Mouse (Mus musculus) neural tube, embryonic 14.5 days (tissue): ENCODE measurements at regions not wholly inside any gene's neighbourhood (a gene's known extent, or its start where the extent isn't known, plus 50 kb on each side); places are given as distances from the start of the nearest gene placed in this dataset.

ENCODE experiments used
- ATAC-seq: fragments of 200-750 bp; cut with Nextera tagmentation; 2 replicates; pipeline ENCODE4 v1.8.0; 2017; ENCODE audit warnings: low read depth, mild to moderate bottlenecking, moderate TSS enrichment, moderate library complexity
- H3K27ac ChIP-seq: fragments of 300-500 bp; sonication (generic); 2 replicates; pipeline ENCODE4 v1.5.1; 2014; ENCODE audit warnings: low read depth, mild to moderate bottlenecking, control low read depth, low read length, moderate library complexity, mixed read lengths
- H3K27me3 ChIP-seq: fragments of 300-500 bp; sonication (generic); 2 replicates; pipeline ENCODE4 v1.6.1; 2014; ENCODE audit warnings: low read length; ENCODE audit not compliant: control insufficient read depth, insufficient read depth
- H3K36me3 ChIP-seq: fragments of 300-500 bp; sonication (generic); 2 replicates; pipeline ENCODE4 v1.6.1; 2014; ENCODE audit warnings: low read length, mixed read lengths; ENCODE audit not compliant: control insufficient read depth, insufficient read depth
- H3K4me1 ChIP-seq: fragments of 300-500 bp; sonication (generic); 2 replicates; pipeline ENCODE4 v1.6.1; 2014; ENCODE audit warnings: low read length; ENCODE audit not compliant: control insufficient read depth, insufficient read depth
- H3K4me2 ChIP-seq: fragments of 300-500 bp; sonication (generic); 2 replicates; pipeline ENCODE4 v1.6.1; 2014; ENCODE audit warnings: mild to moderate bottlenecking, low read depth, low read length, control low read depth
- H3K4me3 ChIP-seq: fragments of 300-500 bp; sonication (generic); 2 replicates; pipeline ENCODE4 v1.5.1; 2014; ENCODE audit warnings: low read depth, low read length, control low read depth, mixed read lengths
- H3K9ac ChIP-seq: fragments of 300-500 bp; sonication (generic); replicated peaks from 2 replicates; pipeline ENCODE4 v1.6.1; 2014; ENCODE audit warnings: low read depth, mild to moderate bottlenecking, control low read depth, low read length, mixed read lengths
- H3K9me3 ChIP-seq: fragments of 300-500 bp; sonication (generic); 2 replicates; pipeline ENCODE4 v1.6.1; 2016; ENCODE audit warnings: low read length; ENCODE audit not compliant: control insufficient read depth
- WGBS: fragments of 180-500 bp; shearing (Covaris S2); extraction: QIAGEN DNeasy Blood & Tissue Kit; methylation state at CpG from one replicate; pipeline ENCODE4 v1.1.7; 2014; 5-methylcytosine and 5-hydroxymethylcytosine counted together

- Histone ChIP-seq H3K9me3 (no peaks in the 10 kb centered on the region), H3K27ac (no peak overlapping the region), H3K27me3 (no peaks in the 10 kb centered on the region), H3K9ac (no peak overlapping the region), H3K36me3 (no peaks in the 10 kb centered on the region), H3K4me2 (no peak overlapping the region), H3K4me1 (no peaks in the 10 kb centered on the region; the same call in 1 of the 2 replicates), H3K4me3 (no peak overlapping the region)
- 65% methylated on average over 5 of the region's 5 CpGs for WGBS
- no peak for ATAC-seq
Observed at GRCm38 (mm10) chr8:26273792-26274191, 154.5 kb downstream of the Gm45692 start.

GRCm38 (mm10) chr8:26274481-26274880 is 155.1 kb downstream of the Gm45692 start:
- no peak for ATAC-seq
- H3K9ac ChIP-seq: no peak overlapping the region
- H3K4me1 ChIP-seq: no peaks in the 10 kb centered on the region
- H3K9me3 ChIP-seq: no peaks in the 10 kb centered on the region
- H3K36me3 ChIP-seq: no peaks in the 10 kb centered on the region
- 94% methylated on average over 6 of the region's 6 CpGs for WGBS
- H3K27ac ChIP-seq: no peak overlapping the region
- H3K27me3 ChIP-seq: no peaks in the 10 kb centered on the region
- no peak overlapping the region for H3K4me3 ChIP-seq
- no peak overlapping the region for H3K4me2 ChIP-seq

- 82% methylated on average over 11 of the region's 11 CpGs for WGBS
- H3K4me2 ChIP-seq: no peak overlapping the region
Observed at GRCm38 (mm10) chr8:26282156-26282935, 163.0 kb downstream of the Gm45692 start.

GRCm38 (mm10) chr8:26283957-26284356 is 164.6 kb downstream of the Gm45692 start:
- Histone ChIP-seq H3K4me1 (no peaks in the 10 kb centered on the region), H3K27me3 (no peaks in the 10 kb centered on the region), H3K4me2 (no peak overlapping the region), H3K9ac (no peak overlapping the region), H3K9me3 (no peaks in the 10 kb centered on the region), H3K27ac (no peak overlapping the region), H3K36me3 (no peaks in the 10 kb centered on the region), H3K4me3 (no peak overlapping the region)
- 85% methylated on average over 2 of the region's 2 CpGs for WGBS
- ATAC-seq: no peak

More at GRCm38 (mm10) chr8:26282156-26282935, 163.0 kb downstream of the Gm45692 start:
- Histone ChIP-seq H3K36me3 (no peaks in the 10 kb centered on the region), H3K4me1 (no peaks in the 10 kb centered on the region), H3K9me3 (no peaks in the 10 kb centered on the region), H3K27me3 (no peaks in the 10 kb centered on the region), H3K4me3 (no peak overlapping the region), H3K9ac (no peak overlapping the region), H3K27ac (no peak overlapping the region)
- ATAC-seq: no peak

GRCm38 (mm10) chr8:26287665-26288064 is 168.3 kb downstream of the Gm45692 start:
- no peak overlapping the region for H3K9ac ChIP-seq
- H3K4me1 ChIP-seq: no peaks in the 10 kb centered on the region
- no peak overlapping the region for H3K4me2 ChIP-seq
- no peaks in the 10 kb centered on the region for H3K36me3 ChIP-seq
- ATAC-seq: no peak
- H3K4me3 ChIP-seq: no peak overlapping the region
- no peak overlapping the region for H3K27ac ChIP-seq
- no peaks in the 10 kb centered on the region for H3K27me3 ChIP-seq
- no peaks in the 10 kb centered on the region for H3K9me3 ChIP-seq
- 61% methylated on average over 6 of the region's 6 CpGs for WGBS

GRCm38 (mm10) chr8:26288163-26288562 is 168.8 kb downstream of the Gm45692 start:
- H3K9me3 ChIP-seq: no peaks in the 10 kb centered on the region
- no peaks in the 10 kb centered on the region for H3K27me3 ChIP-seq
- no peaks in the 10 kb centered on the region for H3K36me3 ChIP-seq
- no peak for ATAC-seq
- H3K4me3 ChIP-seq: no peak overlapping the region
- H3K4me2 ChIP-seq: no peak overlapping the region
- H3K9ac ChIP-seq: no peak overlapping the region
- 88% methylated on average over 4 of the region's 4 CpGs for WGBS
- no peaks in the 10 kb centered on the region for H3K4me1 ChIP-seq
- H3K27ac ChIP-seq: no peak overlapping the region

GRCm38 (mm10) chr8:26298066-26298804 is 178.9 kb downstream of the Gm45692 start:
- peaks cover 3% of the 10 kb centered on the region; the same call in 1 of the 2 replicates for H3K4me1 ChIP-seq
- no peaks in the 10 kb centered on the region for H3K36me3 ChIP-seq
- H3K4me3 ChIP-seq: no peak overlapping the region
- no peaks in the 10 kb centered on the region for H3K27me3 ChIP-seq
- no peaks in the 10 kb centered on the region for H3K9me3 ChIP-seq
- 91% methylated on average over 10 of the region's 10 CpGs for WGBS
- no peak overlapping the region for H3K27ac ChIP-seq
- H3K9ac ChIP-seq: no peak overlapping the region
- no peak for ATAC-seq
- no peak overlapping the region for H3K4me2 ChIP-seq

- Histone ChIP-seq H3K9me3 (no peaks in the 10 kb centered on the region), H3K4me3 (no peak overlapping the region), H3K27me3 (no peaks in the 10 kb centered on the region), H3K27ac (no peak overlapping the region), H3K36me3 (no peaks in the 10 kb centered on the region), H3K9ac (no peak overlapping the region), H3K4me1 (peaks cover 6% of the 10 kb centered on the region; the same call in 1 of the 2 replicates), H3K4me2 (no peak overlapping the region)
- WGBS: 54% methylated on average over 6 of the region's 6 CpGs
- ATAC-seq: no peak
Observed at GRCm38 (mm10) chr8:26300246-26300645, 180.9 kb downstream of the Gm45692 start.

- Histone ChIP-seq H3K36me3 (no peaks in the 10 kb centered on the region), H3K4me3 (no peak overlapping the region), H3K4me1 (peaks cover 7% of the 10 kb centered on the region; the same call in 1 of the 2 replicates), H3K27me3 (no peaks in the 10 kb centered on the region), H3K27ac (no peak overlapping the region), H3K9ac (no peak overlapping the region), H3K4me2 (no peak overlapping the region), H3K9me3 (no peaks in the 10 kb centered on the region)
- no peak for ATAC-seq
- whole genome bisulfite sequencing: 83% methylated on average over 4 of the region's 4 CpGs
Observed at GRCm38 (mm10) chr8:26301961-26302360, 182.6 kb downstream of the Gm45692 start.
